Mouse (Mus musculus): ENCODE data around the gene Mocs1. TPM values are rescaled to one million over a fixed set of nuclear protein-coding genes. Genes with fewer than 3 reads are reported as not detected.
"Not testable (repeated sequence)": the region's sequence is repeated elsewhere in the genome, so short reads cannot be mapped to it uniquely, and the experiment has no call there.

Gene Mocs1
- polyA plus RNA-seq, 1 experiment from 2014 or later = 6.9 TPM

- no peak for ATAC-seq (ENCODE audit: insufficient number of reproducible peaks, insufficient read depth, low FRiP score, low read depth)
- Histone ChIP-seq H3K9ac (ENCODE audit: low read length) (no peak overlapping the region), H3K4me2 (ENCODE audit: low read length) (no peak overlapping the region), H3K27me3 (ENCODE audit: control insufficient read depth, insufficient read depth, low read length) (no peaks in the 10 kb centered on the region), H3K9me3 (ENCODE audit: control insufficient read depth, low read length) (no peaks in the 10 kb centered on the region), H3K4me1 (ENCODE audit: control insufficient read depth in 2 of 2, insufficient read depth in 2 of 2, low read length in 2 of 2) (peaks cover 10 to 24% of the 10 kb centered on the region in 2 experiments), H3K36me3 (ENCODE audit: control insufficient read depth, insufficient read depth, low read length) (peaks cover 39% of the 10 kb centered on the region), H3K27ac (replicated peaks in 1 of 2; ENCODE audit: control insufficient read depth in 1 of 2, insufficient read depth in 1 of 2, low read depth in 2 of 2, low read length in 2 of 2) (peak overlapping the region in 1 of 2 experiments; percentile 33; a peak in 1 of 4 replicates), H3K4me3 (ENCODE audit: control insufficient read depth in 1 of 2, insufficient read depth in 1 of 2, low read depth in 1 of 2, low read length in 2 of 2) (no peak overlapping the region)
- WGBS = 57% methylated on average over 4 of the region's 4 CpGs
Observed at GRCm38 (mm10) chr17:49432071-49432711, 4.0 kb downstream of the Mocs1 start.

GRCm38 (mm10) chr17:49433071-49433470 is 4.9 kb downstream of the Mocs1 start:
- Histone ChIP-seq H3K27me3 (ENCODE audit: control insufficient read depth, insufficient read depth, low read length) (no peaks in the 10 kb centered on the region), H3K36me3 (ENCODE audit: control insufficient read depth, insufficient read depth, low read length) (peaks cover 41% of the 10 kb centered on the region)

GRCm38 (mm10) chr17:49434236-49434635 is 6.1 kb downstream of the Mocs1 start:
- no peak overlapping the region for H3K4me2 ChIP-seq (ENCODE audit: low read length)
- H3K4me1 ChIP-seq (ENCODE audit: control insufficient read depth in 2 of 2, insufficient read depth in 2 of 2, low read length in 2 of 2) = peaks cover 7 to 17% of the 10 kb centered on the region in 2 experiments
- ATAC-seq (ENCODE audit: insufficient number of reproducible peaks, insufficient read depth, low FRiP score, low read depth) = no peak
- no peak overlapping the region for H3K4me3 ChIP-seq (ENCODE audit: control insufficient read depth in 1 of 2, insufficient read depth in 1 of 2, low read depth in 1 of 2, low read length in 2 of 2)
- no peaks in the 10 kb centered on the region for H3K27me3 ChIP-seq (ENCODE audit: control insufficient read depth, insufficient read depth, low read length)
- no peaks in the 10 kb centered on the region for H3K9me3 ChIP-seq (ENCODE audit: control insufficient read depth, low read length)
- no peak overlapping the region for H3K9ac ChIP-seq (ENCODE audit: low read length)
- H3K36me3 ChIP-seq (ENCODE audit: control insufficient read depth, insufficient read depth, low read length) = peaks cover 47% of the 10 kb centered on the region
- WGBS = 54% methylated on average over 6 of the region's 6 CpGs
- H3K27ac ChIP-seq (replicated peaks in 1 of 2; ENCODE audit: control insufficient read depth in 1 of 2, insufficient read depth in 1 of 2, low read depth in 2 of 2, low read length in 2 of 2) = no peak overlapping the region

More at GRCm38 (mm10) chr17:49433071-49433470, 4.9 kb downstream of the Mocs1 start:
- Histone ChIP-seq H3K27ac (replicated peaks in 1 of 2; ENCODE audit: control insufficient read depth in 1 of 2, insufficient read depth in 1 of 2, low read depth in 2 of 2, low read length in 2 of 2) (no peak overlapping the region), H3K9ac (ENCODE audit: low read length) (no peak overlapping the region), H3K4me2 (ENCODE audit: low read length) (no peak overlapping the region), H3K9me3 (ENCODE audit: control insufficient read depth, low read length) (no peaks in the 10 kb centered on the region), H3K4me1 (ENCODE audit: control insufficient read depth in 2 of 2, insufficient read depth in 2 of 2, low read length in 2 of 2) (peaks cover 10 to 24% of the 10 kb centered on the region in 2 experiments), H3K4me3 (ENCODE audit: control insufficient read depth in 1 of 2, insufficient read depth in 1 of 2, low read depth in 1 of 2, low read length in 2 of 2) (no peak overlapping the region)
- WGBS = 92% methylated on average over 6 of the region's 6 CpGs
- no peak for ATAC-seq (ENCODE audit: insufficient number of reproducible peaks, insufficient read depth, low FRiP score, low read depth)

GRCm38 (mm10) chr17:49435081-49435480 is 6.9 kb downstream of the Mocs1 start:
- no peak overlapping the region for H3K9ac ChIP-seq (ENCODE audit: low read length)

GRCm38 (mm10) chr17:49436631-49437030 is 8.5 kb downstream of the Mocs1 start:
- H3K27ac ChIP-seq (replicated peaks in 1 of 2; ENCODE audit: control insufficient read depth in 1 of 2, insufficient read depth in 1 of 2, low read depth in 2 of 2, low read length in 2 of 2) = no peak overlapping the region
- H3K4me2 ChIP-seq (ENCODE audit: low read length) = no peak overlapping the region
- no peak overlapping the region for H3K4me3 ChIP-seq (ENCODE audit: control insufficient read depth in 1 of 2, insufficient read depth in 1 of 2, low read depth in 1 of 2, low read length in 2 of 2)
- no peaks in the 10 kb centered on the region for H3K27me3 ChIP-seq (ENCODE audit: control insufficient read depth, insufficient read depth, low read length)
- no peak for ATAC-seq (ENCODE audit: insufficient number of reproducible peaks, insufficient read depth, low FRiP score, low read depth)
- WGBS = 86% methylated on average over 6 of the region's 6 CpGs
- no peaks in the 10 kb centered on the region for H3K9me3 ChIP-seq (ENCODE audit: control insufficient read depth, low read length)
- H3K4me1 ChIP-seq (ENCODE audit: control insufficient read depth in 2 of 2, insufficient read depth in 2 of 2, low read length in 2 of 2) = peaks cover 3 to 6% of the 10 kb centered on the region in 2 experiments; a peak in 1 of 4 replicates
- H3K9ac ChIP-seq (ENCODE audit: low read length) = no peak overlapping the region
- peaks cover 62% of the 10 kb centered on the region for H3K36me3 ChIP-seq (ENCODE audit: control insufficient read depth, insufficient read depth, low read length)

More at GRCm38 (mm10) chr17:49435081-49435480, 6.9 kb downstream of the Mocs1 start:
- H3K4me2 ChIP-seq (ENCODE audit: low read length) = no peak overlapping the region
- WGBS = 83% methylated on average over 10 of the region's 10 CpGs
- H3K4me3 ChIP-seq (ENCODE audit: control insufficient read depth in 1 of 2, insufficient read depth in 1 of 2, low read depth in 1 of 2, low read length in 2 of 2) = no peak overlapping the region
- ATAC-seq (ENCODE audit: insufficient number of reproducible peaks, insufficient read depth, low FRiP score, low read depth) = no peak
- H3K27ac ChIP-seq (replicated peaks in 1 of 2; ENCODE audit: control insufficient read depth in 1 of 2, insufficient read depth in 1 of 2, low read depth in 2 of 2, low read length in 2 of 2) = no peak overlapping the region
- no peaks in the 10 kb centered on the region for H3K27me3 ChIP-seq (ENCODE audit: control insufficient read depth, insufficient read depth, low read length)
- peaks cover 3 to 12% of the 10 kb centered on the region in 2 experiments; a peak in 3 of 4 replicates for H3K4me1 ChIP-seq (ENCODE audit: control insufficient read depth in 2 of 2, insufficient read depth in 2 of 2, low read length in 2 of 2)
- H3K36me3 ChIP-seq (ENCODE audit: control insufficient read depth, insufficient read depth, low read length) = peaks cover 56% of the 10 kb centered on the region
- no peaks in the 10 kb centered on the region for H3K9me3 ChIP-seq (ENCODE audit: control insufficient read depth, low read length)

- H3K4me1 ChIP-seq (ENCODE audit: control insufficient read depth in 2 of 2, insufficient read depth in 2 of 2, low read length in 2 of 2); H3K27ac ChIP-seq (replicated peaks in 1 of 2; ENCODE audit: control insufficient read depth in 1 of 2, insufficient read depth in 1 of 2, low read depth in 2 of 2, low read length in 2 of 2); H3K9me3 ChIP-seq (ENCODE audit: control insufficient read depth, low read length); ATAC-seq (ENCODE audit: insufficient number of reproducible peaks, insufficient read depth, low FRiP score, low read depth); H3K4me2 ChIP-seq (ENCODE audit: low read length); H3K4me3 ChIP-seq (ENCODE audit: control insufficient read depth in 1 of 2, insufficient read depth in 1 of 2, low read depth in 1 of 2, low read length in 2 of 2); H3K9ac ChIP-seq (ENCODE audit: low read length); H3K27me3 ChIP-seq (ENCODE audit: control insufficient read depth, insufficient read depth, low read length): not testable (repeated sequence)
- peaks cover 62% of the 10 kb centered on the region for H3K36me3 ChIP-seq (ENCODE audit: control insufficient read depth, insufficient read depth, low read length)
Observed at GRCm38 (mm10) chr17:49437306-49437705, 9.1 kb downstream of the Mocs1 start.

- no peak overlapping the region for H3K9ac ChIP-seq (ENCODE audit: low read length)
- no peaks in the 10 kb centered on the region for H3K9me3 ChIP-seq (ENCODE audit: control insufficient read depth, low read length)
- WGBS = 44% methylated on average over 12 of the region's 12 CpGs
- no peak for ATAC-seq (ENCODE audit: insufficient number of reproducible peaks, insufficient read depth, low FRiP score, low read depth)
- H3K27ac ChIP-seq (replicated peaks in 1 of 2; ENCODE audit: control insufficient read depth in 1 of 2, insufficient read depth in 1 of 2, low read depth in 2 of 2, low read length in 2 of 2) = no peak overlapping the region
- no peaks in the 10 kb centered on the region for H3K27me3 ChIP-seq (ENCODE audit: control insufficient read depth, insufficient read depth, low read length)
- peaks cover 0 to 3% of the 10 kb centered on the region in 2 experiments; a peak in 1 of 4 replicates for H3K4me1 ChIP-seq (ENCODE audit: control insufficient read depth in 2 of 2, insufficient read depth in 2 of 2, low read length in 2 of 2)
- H3K4me3 ChIP-seq (ENCODE audit: control insufficient read depth in 1 of 2, insufficient read depth in 1 of 2, low read depth in 1 of 2, low read length in 2 of 2) = no peak overlapping the region
- H3K4me2 ChIP-seq (ENCODE audit: low read length) = no peak overlapping the region
- peaks cover 53% of the 10 kb centered on the region for H3K36me3 ChIP-seq (ENCODE audit: control insufficient read depth, insufficient read depth, low read length)
Observed at GRCm38 (mm10) chr17:49438822-49439574, 10.8 kb downstream of the Mocs1 start.
